Mouse (Mus musculus): ENCODE data around the gene 4930470P17Rik.

Gene 4930470P17Rik

DNA sequence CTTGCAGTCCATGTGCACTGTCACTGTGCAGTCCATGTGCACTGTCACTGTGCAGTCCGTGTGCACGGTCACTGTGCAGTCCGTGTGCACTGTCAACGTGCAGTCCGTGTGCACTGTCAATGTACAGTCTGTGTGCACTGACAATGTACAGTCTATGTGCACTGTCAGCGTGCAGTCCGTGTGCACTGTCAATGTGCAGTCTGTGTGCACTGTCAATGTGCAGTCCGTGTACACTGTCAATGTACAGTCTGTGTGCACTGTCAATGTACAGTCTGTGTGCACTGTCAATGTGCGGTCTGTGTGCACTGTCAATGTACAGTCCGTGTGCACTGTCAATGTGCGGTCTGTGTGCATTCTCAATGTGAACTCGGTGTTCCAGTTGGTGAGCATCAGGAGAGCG lies 17.1 kb downstream of the 4930470P17Rik start:
- ATAC-seq (ENCODE audit: insufficient number of reproducible peaks, low FRiP score, low TSS enrichment): no peak

DNA sequence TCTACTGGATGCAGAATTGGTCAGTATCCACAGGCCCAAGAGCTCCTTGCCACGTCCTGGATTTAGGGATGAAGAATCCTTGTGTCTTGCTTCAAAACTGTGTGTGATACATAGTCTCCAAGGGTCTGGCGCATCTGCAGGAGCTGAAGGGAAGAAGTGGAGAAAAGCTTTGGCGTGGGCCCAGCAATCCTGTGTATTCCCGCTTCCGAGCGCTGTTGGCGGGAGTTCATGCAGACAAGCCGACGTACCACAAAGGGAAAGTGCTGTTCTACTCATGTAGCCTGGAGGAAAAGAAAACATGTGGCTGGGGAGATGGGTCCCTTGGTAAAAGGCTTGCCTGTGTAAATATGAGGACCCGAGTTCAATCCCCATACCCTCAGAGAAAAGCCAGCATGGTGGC lies 22.3 kb downstream of the 4930470P17Rik start:
- ATAC-seq (ENCODE audit: insufficient number of reproducible peaks, low FRiP score, low TSS enrichment): no peak

GRCm38 (mm10) chr2:170578588-170578987 lies 23.2 kb downstream of the 4930470P17Rik start:
- ATAC-seq (ENCODE audit: insufficient number of reproducible peaks, low FRiP score, low TSS enrichment): no peak

- ATAC-seq (ENCODE audit: insufficient number of reproducible peaks, low FRiP score, low TSS enrichment): no peak
Measured at GRCm38 (mm10) chr2:170577502-170577901, 24.3 kb downstream of the 4930470P17Rik start.

- no peak for ATAC-seq (ENCODE audit: insufficient number of reproducible peaks, low FRiP score, low TSS enrichment)
Measured at GRCm38 (mm10) chr2:170576077-170576476, 25.7 kb downstream of the 4930470P17Rik start.

- no peak for ATAC-seq (ENCODE audit: insufficient number of reproducible peaks, low FRiP score, low TSS enrichment)
Measured at GRCm38 (mm10) chr2:170564995-170565394, 36.8 kb downstream of the 4930470P17Rik start.

GRCm38 (mm10) chr2:170563956-170564855 lies 37.6 kb downstream of the 4930470P17Rik start:
- no peak for ATAC-seq (ENCODE audit: insufficient number of reproducible peaks, low FRiP score, low TSS enrichment)

DNA sequence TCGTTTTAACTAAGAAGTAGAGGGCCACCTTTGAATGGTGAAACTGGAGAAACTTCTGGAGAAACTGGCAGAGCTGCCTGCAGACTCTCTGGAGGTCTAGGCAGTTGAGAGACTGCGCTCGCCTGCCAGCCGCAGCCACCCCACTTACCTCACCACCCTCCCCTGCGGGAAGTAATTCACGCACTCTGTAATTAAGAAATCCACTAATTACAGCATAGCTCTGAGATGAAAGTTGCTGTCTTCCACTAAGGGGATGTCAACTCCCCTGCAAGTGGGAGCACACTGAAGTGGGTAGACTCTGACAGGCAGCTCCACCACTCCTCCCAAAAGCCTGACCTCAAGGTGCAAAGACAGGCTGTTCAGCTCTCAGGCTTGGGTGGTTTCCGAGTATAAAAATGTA lies 49.7 kb downstream of the 4930470P17Rik start:
- no peak for ATAC-seq (ENCODE audit: insufficient number of reproducible peaks, low FRiP score, low TSS enrichment)

DNA sequence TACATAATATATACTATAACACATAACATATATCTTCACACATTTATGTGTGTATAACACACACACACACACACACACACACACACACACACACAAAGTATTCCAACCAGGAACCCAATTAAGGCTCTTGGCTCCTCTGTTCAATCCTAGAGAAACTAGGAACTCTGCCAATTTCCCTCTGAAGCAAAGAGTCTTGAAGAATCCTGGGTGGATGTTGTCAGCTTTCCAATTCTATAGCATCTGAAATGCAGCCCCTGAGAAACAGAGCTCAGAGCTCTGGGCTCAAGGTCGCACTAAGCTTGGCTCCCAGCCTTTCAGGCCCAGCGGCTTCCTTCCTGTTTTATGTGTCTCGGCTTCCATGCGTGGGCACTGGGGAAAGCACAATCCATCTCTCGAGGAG lies 51.6 kb downstream of the 4930470P17Rik start:
- no peak for ATAC-seq (ENCODE audit: insufficient number of reproducible peaks, low FRiP score, low TSS enrichment)

GRCm38 (mm10) chr2:170549146-170549545 lies 52.7 kb downstream of the 4930470P17Rik start:
- no peak for ATAC-seq (ENCODE audit: insufficient number of reproducible peaks, low FRiP score, low TSS enrichment)

DNA sequence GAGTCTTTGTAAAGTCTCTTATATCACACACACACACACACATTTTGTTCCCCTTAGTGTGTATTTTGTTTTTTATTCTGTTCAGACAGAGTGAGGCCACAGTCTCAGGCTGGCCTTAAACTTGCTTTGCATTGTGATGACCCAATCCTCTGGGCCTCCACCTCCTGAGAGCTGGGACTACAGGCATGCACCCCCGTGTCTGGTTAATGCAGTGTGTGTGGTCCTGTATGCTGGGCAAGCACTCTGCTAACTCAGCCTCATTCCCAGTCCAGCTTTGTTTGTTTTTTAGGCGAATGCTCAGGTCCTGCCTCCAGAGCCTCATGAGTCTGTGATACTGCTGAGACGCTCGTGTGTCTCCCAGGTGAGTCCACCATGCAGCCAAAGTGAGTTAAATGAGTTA lies 53.8 kb downstream of the 4930470P17Rik start:
- ATAC-seq (ENCODE audit: insufficient number of reproducible peaks, low FRiP score, low TSS enrichment): no peak

GRCm38 (mm10) chr2:170547526-170547925 lies 54.3 kb downstream of the 4930470P17Rik start:
- ATAC-seq (ENCODE audit: insufficient number of reproducible peaks, low FRiP score, low TSS enrichment): no peak

DNA sequence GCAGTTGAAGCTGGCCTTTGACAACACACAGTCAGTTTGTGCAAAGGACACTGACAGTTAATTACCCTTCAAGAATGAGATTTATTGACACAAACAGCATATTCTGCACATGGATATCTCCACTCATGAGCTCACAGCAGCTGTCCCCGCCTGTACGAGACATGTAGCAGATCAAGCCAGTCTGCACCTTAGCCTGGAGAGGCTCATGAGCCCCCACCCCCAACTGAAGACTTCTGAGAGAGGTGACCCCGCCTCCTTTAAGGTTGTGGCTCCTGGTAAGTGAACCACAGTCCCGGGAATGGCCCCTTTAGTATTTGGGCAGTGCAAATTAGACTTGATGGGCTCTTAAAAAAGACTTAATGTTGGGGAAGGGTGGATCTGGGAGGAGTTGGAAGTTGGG lies 56.1 kb downstream of the 4930470P17Rik start:
- ATAC-seq (ENCODE audit: insufficient number of reproducible peaks, low FRiP score, low TSS enrichment): no peak

GRCm38 (mm10) chr2:170544950-170545349 lies 56.9 kb downstream of the 4930470P17Rik start:
- no peak for ATAC-seq (ENCODE audit: insufficient number of reproducible peaks, low FRiP score, low TSS enrichment)

DNA sequence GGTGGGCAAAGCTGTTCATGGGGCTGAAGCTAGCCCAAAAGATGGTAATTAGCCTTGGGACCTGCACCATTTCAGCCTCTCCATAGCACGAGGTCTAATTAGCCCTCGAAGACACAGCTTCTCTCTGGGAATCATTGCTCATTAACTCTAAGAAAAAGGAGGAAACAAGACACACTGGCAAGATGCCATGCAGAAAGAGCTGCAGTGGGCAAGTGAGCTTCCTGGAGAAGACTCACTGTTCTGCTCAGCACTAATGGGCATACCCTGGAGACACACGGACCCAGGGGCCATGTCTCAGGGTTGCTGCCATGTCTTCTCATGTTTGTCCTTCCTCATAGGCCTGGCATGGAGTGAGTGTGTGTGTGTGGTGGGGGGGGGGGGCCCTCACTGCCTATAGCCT lies 57.7 kb downstream of the 4930470P17Rik start:
- no peak for ATAC-seq (ENCODE audit: insufficient number of reproducible peaks, low FRiP score, low TSS enrichment)

DNA sequence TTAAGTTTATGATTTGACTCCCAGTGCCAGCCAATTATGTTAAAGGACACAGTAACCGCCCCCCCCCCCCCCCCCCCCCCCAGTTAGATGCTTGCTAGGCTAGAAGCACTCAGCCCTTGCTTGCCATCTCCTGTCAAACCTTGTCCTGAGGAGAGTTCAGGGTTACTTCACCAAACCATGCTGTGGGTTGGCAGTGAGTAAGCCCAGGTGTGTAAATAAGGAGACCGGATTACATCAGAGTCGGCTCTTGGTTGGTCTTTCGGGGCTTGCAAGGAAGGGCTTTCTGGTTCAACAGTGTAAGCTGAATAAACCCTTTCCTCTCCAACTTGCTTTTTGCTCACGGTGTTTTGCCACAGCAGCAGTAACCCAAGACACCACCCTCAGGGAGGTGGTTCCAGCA lies 58.2 kb downstream of the 4930470P17Rik start:
- no peak for ATAC-seq (ENCODE audit: insufficient number of reproducible peaks, low FRiP score, low TSS enrichment)

- ATAC-seq (ENCODE audit: insufficient number of reproducible peaks, low FRiP score, low TSS enrichment): no peak
Measured at GRCm38 (mm10) chr2:170539211-170539610, 62.6 kb downstream of the 4930470P17Rik start.

- ATAC-seq (ENCODE audit: insufficient number of reproducible peaks, low FRiP score, low TSS enrichment): no peak
Measured at GRCm38 (mm10) chr2:170535841-170536240, 66.0 kb downstream of the 4930470P17Rik start.

GRCm38 (mm10) chr2:170534803-170535174 lies 67.0 kb downstream of the 4930470P17Rik start:
- no peak for ATAC-seq (ENCODE audit: insufficient number of reproducible peaks, low FRiP score, low TSS enrichment)

DNA sequence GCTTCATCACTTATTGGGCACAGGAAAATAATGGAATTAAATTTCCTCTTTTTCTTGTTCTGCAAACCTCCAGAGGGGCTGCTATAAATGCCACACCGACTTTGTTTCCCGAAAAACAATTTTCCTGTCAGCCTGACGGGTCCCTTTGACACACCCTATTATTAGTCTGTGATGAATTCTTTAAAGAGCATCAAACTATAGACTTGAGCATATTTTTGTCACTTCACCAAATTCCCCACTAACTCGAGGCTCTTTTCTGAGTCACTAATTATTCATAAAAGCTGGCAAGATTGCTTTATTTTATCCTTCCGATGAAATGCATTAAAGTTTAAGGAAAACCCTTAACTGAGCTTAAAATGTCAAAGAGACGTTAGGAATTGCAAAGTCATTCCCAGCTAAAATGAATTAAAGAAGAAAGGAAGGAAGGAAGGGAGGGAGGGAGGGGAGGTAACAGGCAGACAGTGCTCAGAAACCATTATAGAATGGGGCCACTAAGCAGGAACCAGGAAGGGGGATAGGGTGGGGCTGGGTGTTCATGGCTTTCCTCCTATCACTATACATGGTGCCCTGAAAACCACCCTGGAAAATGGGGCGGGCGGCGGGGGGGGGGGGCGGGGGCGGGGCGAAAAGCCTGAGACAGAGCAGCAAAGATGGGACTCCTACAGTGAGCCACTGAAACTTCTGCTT lies 67.6 kb downstream of the 4930470P17Rik start:
- ATAC-seq (ENCODE audit: insufficient number of reproducible peaks, low FRiP score, low TSS enrichment): no peak

- ATAC-seq (ENCODE audit: insufficient number of reproducible peaks, low FRiP score, low TSS enrichment): no peak
Measured at GRCm38 (mm10) chr2:170530256-170530655, 71.6 kb downstream of the 4930470P17Rik start.

DNA sequence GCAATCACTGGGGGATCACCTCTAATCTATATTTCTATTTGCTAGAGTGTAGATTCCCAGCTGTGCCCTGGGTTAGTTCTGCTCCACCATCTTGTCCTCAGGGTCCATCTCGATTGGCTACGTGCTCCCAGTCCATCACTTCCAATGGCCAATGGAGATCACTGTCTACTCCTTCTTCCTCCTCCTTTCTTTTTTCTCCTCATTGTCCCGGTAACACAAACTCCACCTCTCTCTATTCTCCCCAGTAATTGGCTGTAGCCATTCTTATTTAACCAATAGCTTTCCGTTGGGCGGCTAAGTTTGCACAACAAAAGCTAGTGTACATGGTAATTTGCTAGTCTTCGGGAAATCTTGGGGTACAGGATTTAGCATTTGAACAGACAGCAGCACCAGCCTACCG lies 72.1 kb downstream of the 4930470P17Rik start:
- ATAC-seq (ENCODE audit: insufficient number of reproducible peaks, low FRiP score, low TSS enrichment): no peak

Measured in cerebellum, adult (tissue).